ENCODE assay signal across 8 mouse cellular contexts in genomic region chr4:32984801-32985675, GRCm38 (mm10). TPM values are rescaled to one million over a fixed set of nuclear protein-coding genes. Genes with fewer than 3 reads are reported as not detected.
DNase-seq lines count a peak whose midpoint lies in the region; ATAC-seq and TF ChIP-seq lines count a peak whose summit lies in the region.

No protein-coding gene starts in this region.

- no peaks in the 10 kb centered on the region for H3K4me1 ChIP-seq in lung, embryonic 16.5 days (replicated peaks; ENCODE audit: control insufficient read depth, insufficient read depth, low read length)
- peaks cover 16% of the 10 kb centered on the region for H3K4me1 ChIP-seq in embryonic facial prominence, embryonic 13.5 days
- H3K4me1 ChIP-seq in hindbrain, embryonic 13.5 days (replicated peaks) = peaks cover 32% of the 10 kb centered on the region
- H3K4me1 ChIP-seq in liver, postnatal 0 days (ENCODE audit: insufficient read depth) = peaks cover 20% of the 10 kb centered on the region
- H3K4me1 ChIP-seq in stomach, embryonic 16.5 days (ENCODE audit: control insufficient read depth, insufficient read depth, low read length) = peaks cover 2% of the 10 kb centered on the region; the same call in 1 of the 2 replicates

- peak; percentile 57 for TF ChIP-seq CTCF in liver, postnatal 0 days (IDR thresholded peaks at IDR 0.05; ENCODE audit: low read depth)

- no peak overlapping the region; the same call in 1 of the 2 replicates for H3K4me3 ChIP-seq in lung, embryonic 16.5 days (ENCODE audit: low read length)
- peak overlapping the region; percentile 74 for H3K4me3 ChIP-seq in embryonic facial prominence, embryonic 13.5 days
- H3K4me3 ChIP-seq in hindbrain, embryonic 13.5 days = peak overlapping the region; percentile 84
- H3K4me3 ChIP-seq in liver, postnatal 0 days (ENCODE audit: low read depth, low read length) = peak overlapping the region; percentile 70
- H3K4me3 ChIP-seq in stomach, embryonic 16.5 days (replicated peaks; ENCODE audit: low read length) = peak overlapping the region; percentile 74

- H3K27ac ChIP-seq in lung, embryonic 16.5 days (ENCODE audit: low read length) = no peak overlapping the region
- H3K27ac ChIP-seq in embryonic facial prominence, embryonic 13.5 days = no peak overlapping the region; the same call in 1 of the 2 replicates
- H3K27ac ChIP-seq in hindbrain, embryonic 13.5 days = peak overlapping the region; percentile 93
- H3K27ac ChIP-seq in liver, postnatal 0 days (ENCODE audit: low read depth) = 0 out of 2 replicates have a peak overlapping the region, but pooled peaks have one; percentile 0
- no peak overlapping the region for H3K27ac ChIP-seq in stomach, embryonic 16.5 days (ENCODE audit: low read length)

- H3K9ac ChIP-seq in lung, embryonic 16.5 days (ENCODE audit: low read length) = no peak overlapping the region
- peak overlapping the region; percentile 51; the same call in 1 of the 2 replicates for H3K9ac ChIP-seq in embryonic facial prominence, embryonic 13.5 days
- peak overlapping the region; percentile 95 for H3K9ac ChIP-seq in hindbrain, embryonic 13.5 days
- H3K9ac ChIP-seq in liver, postnatal 0 days (replicated peaks) = no peak overlapping the region; the same call in 1 of the 2 replicates
- H3K9ac ChIP-seq in stomach, embryonic 16.5 days (ENCODE audit: low read length) = 0 out of 2 replicates have a peak overlapping the region, but pooled peaks have one; percentile 11

- no peak for TF ChIP-seq EP300 in liver, postnatal 0 days (IDR thresholded peaks at IDR 0.05; ENCODE audit: low read depth)

- no peak for ATAC-seq in lung, embryonic 16.5 days (ENCODE audit: low read depth)
- no peak for ATAC-seq in embryonic facial prominence, embryonic 13.5 days (ENCODE audit: insufficient number of reproducible peaks, insufficient read depth, low FRiP score, low TSS enrichment, low read depth)
- no peak for ATAC-seq in hindbrain, embryonic 13.5 days (ENCODE audit: low FRiP score)
- no peak for ATAC-seq in liver, postnatal 0 days
- ATAC-seq in stomach, embryonic 16.5 days (ENCODE audit: insufficient read depth, low FRiP score) = no peak
- no peak for ATAC-seq in activated CD4-positive, CD25-positive, alpha-beta regulatory T cell, adult 4 months

- 0 out of 2 replicates have a peak, but pooled peaks cover 2% of the 10 kb centered on the region for H3K9me3 ChIP-seq in lung, embryonic 16.5 days (ENCODE audit: control insufficient read depth, low read length)
- H3K9me3 ChIP-seq in embryonic facial prominence, embryonic 13.5 days = no peaks in the 10 kb centered on the region
- no peaks in the 10 kb centered on the region for H3K9me3 ChIP-seq in hindbrain, embryonic 13.5 days
- no peaks in the 10 kb centered on the region for H3K9me3 ChIP-seq in liver, postnatal 0 days (ENCODE audit: low read length)
- 0 out of 2 replicates have a peak, but pooled peaks cover 4% of the 10 kb centered on the region for H3K9me3 ChIP-seq in stomach, embryonic 16.5 days (replicated peaks; ENCODE audit: control insufficient read depth, low read length)

- peak overlapping the region; percentile 99; the same call in 1 of the 2 replicates for H3K4me2 ChIP-seq in lung, embryonic 16.5 days (ENCODE audit: low read depth, low read length)
- H3K4me2 ChIP-seq in embryonic facial prominence, embryonic 13.5 days = peak overlapping the region; percentile 100
- peak overlapping the region; percentile 86 for H3K4me2 ChIP-seq in hindbrain, embryonic 13.5 days
- peak overlapping the region; percentile 99 for H3K4me2 ChIP-seq in liver, postnatal 0 days (ENCODE audit: low read depth, low read length)
- H3K4me2 ChIP-seq in stomach, embryonic 16.5 days (ENCODE audit: low read depth, low read length) = peak overlapping the region; percentile 98

- H3K27me3 ChIP-seq in lung, embryonic 16.5 days (ENCODE audit: control insufficient read depth, insufficient read depth, low read depth, low read length) = peaks cover 13% of the 10 kb centered on the region
- H3K27me3 ChIP-seq in embryonic facial prominence, embryonic 13.5 days = peaks cover 18% of the 10 kb centered on the region
- H3K27me3 ChIP-seq in hindbrain, embryonic 13.5 days = 0 out of 2 replicates have a peak, but pooled peaks cover 5% of the 10 kb centered on the region
- peaks cover 34% of the 10 kb centered on the region for H3K27me3 ChIP-seq in liver, postnatal 0 days (ENCODE audit: insufficient read depth, low read length)
- peaks cover 6% of the 10 kb centered on the region for H3K27me3 ChIP-seq in stomach, embryonic 16.5 days (ENCODE audit: control insufficient read depth, insufficient read depth, low read length)

- H3K36me3 ChIP-seq in lung, embryonic 16.5 days (ENCODE audit: control insufficient read depth, insufficient read depth, low read length) = no peaks in the 10 kb centered on the region
- H3K36me3 ChIP-seq in embryonic facial prominence, embryonic 13.5 days = no peaks in the 10 kb centered on the region
- H3K36me3 ChIP-seq in hindbrain, embryonic 13.5 days = no peaks in the 10 kb centered on the region
- H3K36me3 ChIP-seq in liver, postnatal 0 days (replicated peaks; ENCODE audit: insufficient read depth, low read length) = no peaks in the 10 kb centered on the region
- H3K36me3 ChIP-seq in stomach, embryonic 16.5 days (ENCODE audit: control insufficient read depth, insufficient read depth, low read length) = no peaks in the 10 kb centered on the region

- WGBS in lung, embryonic 16.5 days = 25% methylated on average over 13 of the region's 13 CpGs
- WGBS in embryonic facial prominence, embryonic 13.5 days = 8% methylated on average over 13 of the region's 13 CpGs
- WGBS in hindbrain, embryonic 13.5 days = 10% methylated on average over 13 of the region's 13 CpGs
- 33% methylated on average over 13 of the region's 13 CpGs for WGBS in liver, postnatal 0 days (ENCODE audit: insufficient replicate concordance)
- 26% methylated on average over 13 of the region's 13 CpGs for WGBS in stomach, embryonic 16.5 days

- no peak for DNase-seq in lung, postnatal 36 days
- no peak for DNase-seq in liver, postnatal 0 days
- DNase-seq in urinary bladder, postnatal 25 days (ENCODE audit: low spot score) = no peak

RNA-seq across cellular contexts. Expression of gene Rragd, which starts 2.2 kb away (rescaled TPM):
- polyA plus RNA-seq in lung, embryonic 16.5 days (2015; fragmentation: Nextera tagmentation; extraction: Ambion mirVana) = 2.6 and 2.9 TPM in 2 replicates
- 8.2 and 9.9 TPM in 2 replicates for polyA plus RNA-seq in embryonic facial prominence, embryonic 13.5 days (2015; fragmentation: Nextera tagmentation; extraction: Ambion mirVana)
- polyA plus RNA-seq in hindbrain, embryonic 13.5 days (2015; fragmentation: Nextera tagmentation; extraction: Ambion mirVana) = 30.6 and 36.2 TPM in 2 replicates
- polyA plus RNA-seq in liver, postnatal 0 days (2015; fragmentation: Nextera tagmentation; extraction: Ambion mirVana) = 1.7 and 1.8 TPM in 2 replicates
- polyA plus RNA-seq in stomach, embryonic 16.5 days (2015; fragmentation: Nextera tagmentation; extraction: Ambion mirVana) = 4.0 and 7.5 TPM in 2 replicates
- polyA plus RNA-seq in activated CD4-positive, CD25-positive, alpha-beta regulatory T cell, adult 4 months (2017; shearing (Covaris generic)) = 1 to 10 TPM; 4.2 to 4.3 TPM

RNA-seq across cellular contexts. Expression of gene Ankrd6, which starts 34.4 kb away (rescaled TPM):
- 2.6 and 3.6 TPM in 2 replicates for polyA plus RNA-seq in lung, embryonic 16.5 days (2015; fragmentation: Nextera tagmentation; extraction: Ambion mirVana)
- 12.1 and 14.6 TPM in 2 replicates for polyA plus RNA-seq in embryonic facial prominence, embryonic 13.5 days (2015; fragmentation: Nextera tagmentation; extraction: Ambion mirVana)
- polyA plus RNA-seq in hindbrain, embryonic 13.5 days (2015; fragmentation: Nextera tagmentation; extraction: Ambion mirVana) = 19.0 and 22.4 TPM in 2 replicates
- 0.36 and 0.54 TPM in 2 replicates for polyA plus RNA-seq in liver, postnatal 0 days (2015; fragmentation: Nextera tagmentation; extraction: Ambion mirVana)
- polyA plus RNA-seq in stomach, embryonic 16.5 days (2015; fragmentation: Nextera tagmentation; extraction: Ambion mirVana) = 5.6 and 6.3 TPM in 2 replicates
- polyA plus RNA-seq in activated CD4-positive, CD25-positive, alpha-beta regulatory T cell, adult 4 months (2017; shearing (Covaris generic)) = 1 to 10 TPM in 1 of 2 experiments, under 1 TPM in 1; 0.99 to 1.4 TPM

RNA-seq across cellular contexts. Expression of gene Ube2j1, which starts 46.2 kb away (rescaled TPM):
- 48.2 and 50.1 TPM in 2 replicates for polyA plus RNA-seq in lung, embryonic 16.5 days (2015; fragmentation: Nextera tagmentation; extraction: Ambion mirVana)
- polyA plus RNA-seq in embryonic facial prominence, embryonic 13.5 days (2015; fragmentation: Nextera tagmentation; extraction: Ambion mirVana) = 34.1 and 35.2 TPM in 2 replicates
- 56.2 and 60.5 TPM in 2 replicates for polyA plus RNA-seq in hindbrain, embryonic 13.5 days (2015; fragmentation: Nextera tagmentation; extraction: Ambion mirVana)
- 22.4 and 23.2 TPM in 2 replicates for polyA plus RNA-seq in liver, postnatal 0 days (2015; fragmentation: Nextera tagmentation; extraction: Ambion mirVana)
- polyA plus RNA-seq in stomach, embryonic 16.5 days (2015; fragmentation: Nextera tagmentation; extraction: Ambion mirVana) = 44.3 and 48.9 TPM in 2 replicates
- 10 to 100 TPM; 41.9 to 42.7 TPM for polyA plus RNA-seq in activated CD4-positive, CD25-positive, alpha-beta regulatory T cell, adult 4 months (2017; shearing (Covaris generic))

Comparison
In these comparisons a context has a peak if more than half of its experiments do, and no peak if none do; other contexts are left out.
1. H3K27ac ChIP-seq: peak in hindbrain, embryonic 13.5 days (single experiment) and liver, postnatal 0 days (single experiment); none in lung, embryonic 16.5 days (single experiment), embryonic facial prominence, embryonic 13.5 days (single experiment) and stomach, embryonic 16.5 days (single experiment).
2. H3K9ac ChIP-seq: peak in embryonic facial prominence, embryonic 13.5 days (single experiment), hindbrain, embryonic 13.5 days (single experiment) and stomach, embryonic 16.5 days (single experiment); none in lung, embryonic 16.5 days (single experiment) and liver, postnatal 0 days (single experiment).
3. Peak in every context shown above with its lines, with median percentiles within 50 percentile points of each other: H3K4me2 ChIP-seq.